Mouse (Mus musculus) kidney, postnatal 0 days (tissue): Measurements from ENCODE around the gene Crybb1. TPM values are rescaled to one million over a fixed set of nuclear protein-coding genes. Genes with fewer than 3 reads are reported as not detected.

ENCODE experiments used
- ATAC-seq: fragments of 200-750 bp; cut with Nextera tagmentation; replicated peaks from 2 replicates; pipeline ENCODE4 v1.8.0; 2017; ENCODE audit warnings: low read depth, moderate number of reproducible peaks, moderate TSS enrichment, moderate library complexity; ENCODE audit not compliant: low FRiP score
- DNase-seq: peaks from one replicate; pipeline ENCODE4 v3.0.0-alpha.2; 2016; ENCODE audit warnings: low spot score
- H3K27ac ChIP-seq: fragments of 300-500 bp; sonication (generic); 2 replicates; pipeline ENCODE4 v1.5.1; 2014; ENCODE audit warnings: mild to moderate bottlenecking
- H3K27me3 ChIP-seq: fragments of 300-500 bp; sonication (generic); 2 replicates; pipeline ENCODE4 v1.6.1; 2014; ENCODE audit warnings: low read length, mixed read lengths; ENCODE audit not compliant: insufficient read depth
- H3K36me3 ChIP-seq: fragments of 300-500 bp; sonication (generic); 2 replicates; pipeline ENCODE4 v1.6.1; 2014; ENCODE audit warnings: low read length, mixed read lengths; ENCODE audit not compliant: insufficient read depth
- H3K4me1 ChIP-seq: fragments of 300-500 bp; sonication (generic); replicated peaks from 2 replicates; pipeline ENCODE4 v1.6.1; 2014; ENCODE audit warnings: antibody characterized with exemption, low read length, mixed read lengths; ENCODE audit not compliant: insufficient read depth
- H3K4me2 ChIP-seq: fragments of 300-500 bp; sonication (generic); 2 replicates; pipeline ENCODE4 v1.6.1; 2014; ENCODE audit warnings: mild to moderate bottlenecking, low read length, moderate library complexity, mixed read lengths
- H3K4me3 ChIP-seq: fragments of 300-500 bp; sonication (generic); replicated peaks from 2 replicates; pipeline ENCODE4 v1.5.1; 2014; ENCODE audit warnings: low read depth, low read length
- H3K9ac ChIP-seq: fragments of 300-500 bp; sonication (generic); 2 replicates; pipeline ENCODE4 v1.6.1; 2014; ENCODE audit warnings: low read depth, low read length
- H3K9me3 ChIP-seq: fragments of 300-500 bp; sonication (generic); replicated peaks from 2 replicates; pipeline ENCODE4 v1.6.1; 2016; ENCODE audit warnings: low read length, inconsistent platforms, mixed read lengths
- CTCF ChIP-seq: IDR thresholded peaks from 2 replicates; pipeline ENCODE4 v1.5.1; 2016; ENCODE audit warnings: antibody characterized with exemption, low read depth, mild to moderate bottlenecking, moderate library complexity
- WGBS: fragments of 180-500 bp; shearing (Covaris S2); extraction: QIAGEN DNeasy Blood & Tissue Kit; methylation state at CpG from one replicate; pipeline ENCODE4 v1.1.7; 2014; 5-methylcytosine and 5-hydroxymethylcytosine counted together
- polyA plus RNA-seq: library from polyadenylated mRNA; unstranded; fragments of >200 nt; fragmentation: Nextera tagmentation; extraction: Ambion mirVana; gene quantifications from 2 replicates; pipeline ENCODE4 v1.2.1, GENCODE M21; 2015

Crybb1 gene
- polyA plus RNA-seq, 1 experiment from 2014 or later = 3.4 TPM

GRCm38 (mm10) chr5:112256457-112256856 is 842 bp downstream of the Crybb1 start:
- no peak overlapping the region for H3K9ac ChIP-seq
- no peak for DNase-seq
- H3K4me1 ChIP-seq = 0 out of 2 replicates have a peak, but pooled peaks cover 12% of the 10 kb centered on the region
- no peak overlapping the region for H3K4me2 ChIP-seq
- no peak overlapping the region for H3K27ac ChIP-seq
- ATAC-seq = no peak
- H3K9me3 ChIP-seq = no peaks in the 10 kb centered on the region
- no peaks in the 10 kb centered on the region for H3K27me3 ChIP-seq
- no peak for TF ChIP-seq CTCF
- no peak overlapping the region for H3K4me3 ChIP-seq
- H3K36me3 ChIP-seq = no peaks in the 10 kb centered on the region
- 73% methylated on average over 9 of the region's 9 CpGs for WGBS

- no peak for DNase-seq
- Histone ChIP-seq H3K4me2 (no peak overlapping the region), H3K4me1 (0 out of 2 replicates have a peak, but pooled peaks cover 12% of the 10 kb centered on the region), H3K36me3 (no peaks in the 10 kb centered on the region), H3K27me3 (no peaks in the 10 kb centered on the region), H3K27ac (no peak overlapping the region), H3K9me3 (no peaks in the 10 kb centered on the region), H3K9ac (no peak overlapping the region), H3K4me3 (no peak overlapping the region)
- WGBS = 52% methylated on average over 3 of the region's 3 CpGs
- TF ChIP-seq CTCF = no peak
- ATAC-seq = no peak
Observed at GRCm38 (mm10) chr5:112257896-112258295, 2.3 kb downstream of the Crybb1 start.

GRCm38 (mm10) chr5:112259862-112260650 is 4.4 kb downstream of the Crybb1 start:
- 86% methylated on average over 16 of the region's 16 CpGs for WGBS
- 0 out of 2 replicates have a peak, but pooled peaks cover 7% of the 10 kb centered on the region for H3K4me1 ChIP-seq
- no peak overlapping the region for H3K9ac ChIP-seq
- no peak overlapping the region for H3K4me3 ChIP-seq
- no peaks in the 10 kb centered on the region for H3K9me3 ChIP-seq
- H3K36me3 ChIP-seq = no peaks in the 10 kb centered on the region
- no peak for DNase-seq
- H3K27me3 ChIP-seq = no peaks in the 10 kb centered on the region
- no peak overlapping the region for H3K4me2 ChIP-seq
- TF ChIP-seq CTCF = no peak
- no peak for ATAC-seq
- no peak overlapping the region for H3K27ac ChIP-seq

- no peak for TF ChIP-seq CTCF
- H3K4me1 ChIP-seq = 0 out of 2 replicates have a peak, but pooled peaks cover 4% of the 10 kb centered on the region
- H3K9ac ChIP-seq = no peak overlapping the region
- H3K36me3 ChIP-seq = no peaks in the 10 kb centered on the region
- H3K4me3 ChIP-seq = no peak overlapping the region
- DNase-seq = no peak
- 80% methylated on average over 3 of the region's 3 CpGs for WGBS
- no peaks in the 10 kb centered on the region for H3K27me3 ChIP-seq
- no peak overlapping the region for H3K27ac ChIP-seq
- ATAC-seq = no peak
- no peak overlapping the region for H3K4me2 ChIP-seq
- no peaks in the 10 kb centered on the region for H3K9me3 ChIP-seq
Observed at GRCm38 (mm10) chr5:112260818-112261217, 5.2 kb downstream of the Crybb1 start.

- no peak overlapping the region for H3K4me3 ChIP-seq
- no peak for ATAC-seq
- H3K36me3 ChIP-seq = no peaks in the 10 kb centered on the region
- no peak overlapping the region for H3K27ac ChIP-seq
- WGBS = 71% methylated on average over 7 of the region's 7 CpGs
- H3K4me2 ChIP-seq = no peak overlapping the region
- H3K9ac ChIP-seq = no peak overlapping the region
- TF ChIP-seq CTCF = no peak
- no peaks in the 10 kb centered on the region for H3K9me3 ChIP-seq
- H3K4me1 ChIP-seq = no peaks in the 10 kb centered on the region
- no peaks in the 10 kb centered on the region for H3K27me3 ChIP-seq
- no peak for DNase-seq
Observed at GRCm38 (mm10) chr5:112264099-112264498, 8.5 kb downstream of the Crybb1 start.

- ATAC-seq (no peak), DNase-seq (no peak)
- Histone ChIP-seq H3K9me3 (no peaks in the 10 kb centered on the region), H3K4me1 (no peaks in the 10 kb centered on the region), H3K9ac (no peak overlapping the region), H3K27ac (no peak overlapping the region), H3K4me2 (no peak overlapping the region), H3K36me3 (no peaks in the 10 kb centered on the region), H3K27me3 (no peaks in the 10 kb centered on the region), H3K4me3 (no peak overlapping the region)
- WGBS = 78% methylated on average over 5 of the region's 5 CpGs
- no peak for TF ChIP-seq CTCF
Observed at GRCm38 (mm10) chr5:112265110-112265509, 9.5 kb downstream of the Crybb1 start.

GRCm38 (mm10) chr5:112265515-112265914 is 9.9 kb downstream of the Crybb1 start:
- H3K4me2 ChIP-seq = no peak overlapping the region
- TF ChIP-seq CTCF = no peak

More at GRCm38 (mm10) chr5:112265515-112265914, 9.9 kb downstream of the Crybb1 start:
- ATAC-seq (no peak; the same call in 1 of the 2 replicates), DNase-seq (no peak)
- Histone ChIP-seq H3K4me3 (no peak overlapping the region), H3K27me3 (no peaks in the 10 kb centered on the region), H3K4me1 (no peaks in the 10 kb centered on the region), H3K9me3 (no peaks in the 10 kb centered on the region), H3K9ac (no peak overlapping the region), H3K36me3 (no peaks in the 10 kb centered on the region), H3K27ac (no peak overlapping the region)
- 11% methylated on average over 10 of the region's 10 CpGs for WGBS
